Mouse (Mus musculus): ENCODE data around the gene Tspan14. TPM values are rescaled to one million over a fixed set of nuclear protein-coding genes. Genes with fewer than 3 reads are reported as not detected.

The Tspan14 gene
- polyA plus RNA-seq, 1 experiment: 86.4 TPM

- Histone ChIP-seq H3K4me1 (replicated peaks; ENCODE audit: control insufficient read depth, insufficient read depth, low read length) (peaks cover 35% of the 10 kb centered on the region), H3K27ac (ENCODE audit: control insufficient read depth, insufficient read depth, low read length) (no peak overlapping the region), H3K36me3 (ENCODE audit: control insufficient read depth, insufficient read depth, low read length) (no peaks in the 10 kb centered on the region), H3K4me3 (ENCODE audit: control insufficient read depth, insufficient read depth, low read length) (no peak overlapping the region), H3K27me3 (ENCODE audit: control insufficient read depth, insufficient read depth, low read length) (no peaks in the 10 kb centered on the region)
- no peak for TF ChIP-seq CTCF (IDR thresholded peaks at IDR 0.05; ENCODE audit: borderline replicate concordance, control insufficient read depth, extremely low read depth, insufficient read depth, low read length, poor library complexity)
- TF ChIP-seq POLR2A (IDR thresholded peaks at IDR 0.05; ENCODE audit: control insufficient read depth, extremely low read depth, insufficient read depth, low read length, poor library complexity): no peak
- WGBS: 93% methylated on average over 1 of the region's 1 CpGs
- DNase-seq: no peak
Observed at GRCm38 (mm10) chr14:40935481-40935880, 31.1 kb downstream of the Tspan14 start.

- H3K27ac ChIP-seq (ENCODE audit: control insufficient read depth, insufficient read depth, low read length): no peak overlapping the region
- H3K4me3 ChIP-seq (ENCODE audit: control insufficient read depth, insufficient read depth, low read length): no peak overlapping the region
- WGBS: 62% methylated on average over 2 of the region's 2 CpGs
- DNase-seq: no peak
- no peak for TF ChIP-seq CTCF (IDR thresholded peaks at IDR 0.05; ENCODE audit: borderline replicate concordance, control insufficient read depth, extremely low read depth, insufficient read depth, low read length, poor library complexity)
- no peak for TF ChIP-seq POLR2A (IDR thresholded peaks at IDR 0.05; ENCODE audit: control insufficient read depth, extremely low read depth, insufficient read depth, low read length, poor library complexity)
- H3K36me3 ChIP-seq (ENCODE audit: control insufficient read depth, insufficient read depth, low read length): no peaks in the 10 kb centered on the region
- no peaks in the 10 kb centered on the region for H3K27me3 ChIP-seq (ENCODE audit: control insufficient read depth, insufficient read depth, low read length)
- peaks cover 37% of the 10 kb centered on the region for H3K4me1 ChIP-seq (replicated peaks; ENCODE audit: control insufficient read depth, insufficient read depth, low read length)
Observed at GRCm38 (mm10) chr14:40935054-40935453, 31.6 kb downstream of the Tspan14 start.

- no peak overlapping the region for H3K27ac ChIP-seq (ENCODE audit: control insufficient read depth, insufficient read depth, low read length)
Observed at GRCm38 (mm10) chr14:40933328-40933727, 33.3 kb downstream of the Tspan14 start.

GRCm38 (mm10) chr14:40932225-40932624 is 34.4 kb downstream of the Tspan14 start:
- DNase-seq: no peak
- no peaks in the 10 kb centered on the region for H3K36me3 ChIP-seq (ENCODE audit: control insufficient read depth, insufficient read depth, low read length)
- H3K4me3 ChIP-seq (ENCODE audit: control insufficient read depth, insufficient read depth, low read length): no peak overlapping the region
- no peak for TF ChIP-seq POLR2A (IDR thresholded peaks at IDR 0.05; ENCODE audit: control insufficient read depth, extremely low read depth, insufficient read depth, low read length, poor library complexity)
- TF ChIP-seq CTCF (IDR thresholded peaks at IDR 0.05; ENCODE audit: borderline replicate concordance, control insufficient read depth, extremely low read depth, insufficient read depth, low read length, poor library complexity): no peak
- no peak overlapping the region for H3K27ac ChIP-seq (ENCODE audit: control insufficient read depth, insufficient read depth, low read length)
- H3K4me1 ChIP-seq (replicated peaks; ENCODE audit: control insufficient read depth, insufficient read depth, low read length): peaks cover 39% of the 10 kb centered on the region
- WGBS: 97% methylated on average over 9 of the region's 9 CpGs
- H3K27me3 ChIP-seq (ENCODE audit: control insufficient read depth, insufficient read depth, low read length): no peaks in the 10 kb centered on the region

More at GRCm38 (mm10) chr14:40933328-40933727, 33.3 kb downstream of the Tspan14 start:
- TF ChIP-seq CTCF (IDR thresholded peaks at IDR 0.05; ENCODE audit: borderline replicate concordance, control insufficient read depth, extremely low read depth, insufficient read depth, low read length, poor library complexity) (no peak), POLR2A (IDR thresholded peaks at IDR 0.05; ENCODE audit: control insufficient read depth, extremely low read depth, insufficient read depth, low read length, poor library complexity) (no peak)
- H3K4me3 ChIP-seq (ENCODE audit: control insufficient read depth, insufficient read depth, low read length): no peak overlapping the region
- H3K27me3 ChIP-seq (ENCODE audit: control insufficient read depth, insufficient read depth, low read length): no peaks in the 10 kb centered on the region
- H3K36me3 ChIP-seq (ENCODE audit: control insufficient read depth, insufficient read depth, low read length): no peaks in the 10 kb centered on the region
- WGBS: 57% methylated on average over 7 of the region's 7 CpGs
- DNase-seq: no peak
- peaks cover 39% of the 10 kb centered on the region for H3K4me1 ChIP-seq (replicated peaks; ENCODE audit: control insufficient read depth, insufficient read depth, low read length)

GRCm38 (mm10) chr14:40931115-40931829 is 35.3 kb downstream of the Tspan14 start:
- H3K4me3 ChIP-seq (ENCODE audit: control insufficient read depth, insufficient read depth, low read length): no peak overlapping the region
- no peak overlapping the region for H3K27ac ChIP-seq (ENCODE audit: control insufficient read depth, insufficient read depth, low read length)
- peaks cover 42% of the 10 kb centered on the region for H3K4me1 ChIP-seq (replicated peaks; ENCODE audit: control insufficient read depth, insufficient read depth, low read length)
- DNase-seq: no peak
- 67% methylated on average over 3 of the region's 3 CpGs for WGBS
- no peaks in the 10 kb centered on the region for H3K27me3 ChIP-seq (ENCODE audit: control insufficient read depth, insufficient read depth, low read length)
- no peaks in the 10 kb centered on the region for H3K36me3 ChIP-seq (ENCODE audit: control insufficient read depth, insufficient read depth, low read length)
- TF ChIP-seq POLR2A (IDR thresholded peaks at IDR 0.05; ENCODE audit: control insufficient read depth, extremely low read depth, insufficient read depth, low read length, poor library complexity) (no peak), CTCF (IDR thresholded peaks at IDR 0.05; ENCODE audit: borderline replicate concordance, control insufficient read depth, extremely low read depth, insufficient read depth, low read length, poor library complexity) (no peak)

- TF ChIP-seq POLR2A (IDR thresholded peaks at IDR 0.05; ENCODE audit: control insufficient read depth, extremely low read depth, insufficient read depth, low read length, poor library complexity) (no peak), CTCF (IDR thresholded peaks at IDR 0.05; ENCODE audit: borderline replicate concordance, control insufficient read depth, extremely low read depth, insufficient read depth, low read length, poor library complexity) (no peak)
- no peaks in the 10 kb centered on the region for H3K36me3 ChIP-seq (ENCODE audit: control insufficient read depth, insufficient read depth, low read length)
- H3K4me3 ChIP-seq (ENCODE audit: control insufficient read depth, insufficient read depth, low read length): no peak overlapping the region
- WGBS: 44% methylated on average over 2 of the region's 2 CpGs
- H3K4me1 ChIP-seq (replicated peaks; ENCODE audit: control insufficient read depth, insufficient read depth, low read length): peaks cover 34% of the 10 kb centered on the region
- H3K27me3 ChIP-seq (ENCODE audit: control insufficient read depth, insufficient read depth, low read length): no peaks in the 10 kb centered on the region
- H3K27ac ChIP-seq (ENCODE audit: control insufficient read depth, insufficient read depth, low read length): no peak overlapping the region
- DNase-seq: no peak
Observed at GRCm38 (mm10) chr14:40929943-40930342, 36.7 kb downstream of the Tspan14 start.
